Mouse (Mus musculus) urinary bladder, adult 18-20 months (tissue): ENCODE measurements around the gene Gm6358.
"Not testable (repeated sequence)": the region's sequence is repeated elsewhere in the genome, so short reads cannot be mapped to it uniquely, and the experiment has no call there.

Experiments used
- DNase-seq, 2 experiments: peaks; one replicate each; pipeline ENCODE4 v3.0.0; 2022; ENCODE audit warnings: low spot score in 2 of 2, mixed read lengths in 2 of 2

Gm6358 gene

DNA sequence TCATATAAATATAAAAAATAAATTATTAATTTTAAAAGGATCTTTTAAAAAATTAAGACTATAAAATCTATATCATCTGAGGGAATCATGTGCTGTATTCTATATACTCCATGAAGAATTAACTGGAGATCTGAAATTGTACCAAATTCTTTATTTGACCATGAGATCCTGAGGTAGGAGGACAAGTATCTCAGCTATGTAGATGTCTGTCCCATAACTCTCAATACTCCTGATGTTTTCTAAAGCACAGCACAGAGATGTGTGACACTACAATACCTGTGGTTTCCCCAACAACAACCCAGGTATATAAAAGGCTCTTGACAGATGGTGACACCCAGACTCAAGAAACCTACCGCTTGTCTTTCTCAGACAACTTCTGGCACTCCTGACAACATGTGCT, at the start of gene Gm6358:
Gene Gm6358, plus strand, starts transcription at position 301 of the 400 bp plus-strand sequence.
- no peak for DNase-seq

DNA sequence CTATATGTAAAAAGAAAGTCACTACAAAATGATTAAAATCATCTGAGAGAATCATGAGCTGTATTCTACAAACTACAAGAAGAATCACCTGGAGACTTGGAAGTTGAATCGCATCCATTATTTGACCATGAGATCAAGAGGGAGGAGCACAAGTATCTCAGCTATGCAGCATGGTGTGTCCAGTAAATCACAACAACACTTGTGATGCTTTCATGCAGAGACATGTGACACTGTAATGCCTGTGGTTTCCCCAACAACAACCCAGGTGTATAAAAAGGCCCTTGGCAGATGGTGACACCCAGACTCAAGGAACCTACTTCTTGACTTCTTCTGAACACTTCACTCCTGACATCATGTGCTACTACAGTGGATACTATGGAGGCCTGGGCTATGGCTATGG, 10.1 kb downstream of the Gm6358 start, which contains the start of gene Gm10061:
Gene Gm10061, plus strand, starts transcription at position 301 of the 400 bp plus-strand sequence.
- DNase-seq: no peak

DNA sequence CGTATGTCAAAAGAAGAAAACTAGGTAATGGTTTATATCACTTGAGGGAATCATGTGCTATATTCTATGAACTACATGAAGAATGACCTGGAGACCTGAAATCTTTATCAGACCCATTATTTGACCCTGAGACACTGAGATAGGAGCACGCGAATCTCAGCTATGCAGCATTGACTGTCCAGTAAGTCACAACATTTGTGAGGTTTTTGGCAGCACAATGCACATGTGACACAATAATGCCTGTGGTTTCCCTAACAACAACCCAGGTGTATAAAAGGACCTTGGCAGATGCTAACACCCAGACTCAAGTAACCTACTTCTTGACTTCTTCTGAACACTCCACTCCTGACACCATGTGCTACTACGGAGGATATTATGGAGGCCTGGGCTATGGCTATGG, 17.0 kb downstream of the Gm6358 start, which contains the start of gene Gm9789:
Gene Gm9789, plus strand, starts transcription at position 301 of the 400 bp plus-strand sequence.
- no peak for DNase-seq

DNA sequence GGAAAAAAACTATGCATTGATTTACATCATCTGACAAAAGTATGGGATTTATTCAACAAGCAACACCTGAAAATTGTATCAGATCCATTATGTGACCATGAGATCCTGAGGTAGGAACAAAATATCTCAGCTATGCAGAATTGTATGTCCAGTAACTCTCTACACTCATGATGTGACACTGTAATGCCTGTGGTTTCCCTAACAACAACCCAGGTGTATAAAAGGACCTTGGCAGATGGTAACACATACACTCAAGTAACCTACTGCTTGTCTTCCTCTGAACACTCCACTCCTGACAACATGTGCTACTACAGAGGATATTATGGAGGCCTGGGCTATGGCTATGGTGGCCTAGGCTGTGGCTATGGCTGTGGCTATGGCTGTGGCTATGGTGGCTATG, 28.5 kb downstream of the Gm6358 start, which contains the start of gene Gm7735:
Gene Gm7735, plus strand, starts transcription at position 301 of the 400 bp plus-strand sequence.
- DNase-seq: not testable (repeated sequence)

DNA sequence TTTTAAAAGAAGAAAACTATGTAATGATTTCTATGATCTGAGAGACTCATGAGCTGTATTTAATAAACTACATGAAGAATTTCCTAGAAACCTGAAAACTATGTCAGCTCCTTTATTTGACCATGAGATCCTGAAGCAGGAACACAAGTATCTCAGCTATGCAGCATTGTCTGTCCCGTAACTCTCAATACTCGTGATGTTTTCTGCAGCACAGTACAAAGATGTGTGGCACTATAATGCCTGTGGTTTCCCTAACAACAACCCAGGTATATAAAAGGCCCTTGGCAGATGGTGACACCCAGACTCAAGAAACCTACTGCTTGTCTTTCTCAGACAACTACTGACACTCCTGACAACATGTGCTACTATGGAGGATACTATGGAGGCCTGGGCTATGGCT, 33.8 kb downstream of the Gm6358 start, which contains the start of gene 1110057P08Rik:
Gene 1110057P08Rik, plus strand, starts transcription at position 301 of the 400 bp plus-strand sequence.
- DNase-seq: no peak

DNA sequence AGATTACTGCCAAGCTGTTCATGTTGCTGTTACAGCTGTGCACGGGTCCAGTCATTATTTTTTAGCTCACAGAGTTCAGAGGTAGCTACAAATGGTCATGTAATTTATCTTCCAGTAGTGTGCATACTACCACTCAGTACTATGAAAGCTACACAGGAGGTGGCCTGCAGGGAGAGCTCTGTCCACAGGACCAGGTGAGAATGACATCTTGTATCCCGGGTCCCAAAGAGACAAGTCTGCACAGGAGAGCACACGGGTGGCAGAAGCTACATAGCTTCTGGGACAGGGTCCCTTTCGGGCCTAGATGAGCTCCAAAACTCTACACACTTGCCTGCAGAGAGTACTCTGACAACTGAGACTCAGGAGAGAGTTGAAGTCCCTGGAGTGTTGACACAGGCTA, 48.0 kb downstream of the Gm6358 start:
- DNase-seq: no peak
